Mouse (Mus musculus): ENCODE data around the gene Cst9. TPM values are rescaled to one million over a fixed set of nuclear protein-coding genes. Genes with fewer than 3 reads are reported as not detected.

Cst9 gene
- not detected for polyA plus RNA-seq (2017; shearing (Covaris generic))

DNA sequence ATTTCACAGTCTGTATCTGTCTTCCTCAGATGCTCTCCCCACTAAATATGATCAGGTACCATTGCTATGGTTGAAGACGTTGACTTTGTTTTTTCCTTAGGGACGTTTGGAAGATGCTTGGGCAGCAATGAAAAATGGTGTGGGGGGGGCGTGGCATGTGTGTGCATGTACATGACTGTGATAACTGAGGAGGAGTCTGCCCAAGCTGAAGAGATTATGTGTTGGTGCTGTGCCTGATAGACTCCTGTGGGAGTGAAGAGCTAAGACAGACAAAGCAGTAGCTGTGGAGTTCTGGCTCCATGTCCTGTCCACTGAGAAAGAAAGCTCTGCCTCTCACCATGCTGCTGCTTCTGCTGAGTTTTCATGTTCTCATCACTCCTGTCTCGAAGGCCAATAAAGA is at the start of gene Cst9:
Gene Cst9, plus strand, starts transcription at position 236 of the 400 bp plus-strand sequence.

DNA sequence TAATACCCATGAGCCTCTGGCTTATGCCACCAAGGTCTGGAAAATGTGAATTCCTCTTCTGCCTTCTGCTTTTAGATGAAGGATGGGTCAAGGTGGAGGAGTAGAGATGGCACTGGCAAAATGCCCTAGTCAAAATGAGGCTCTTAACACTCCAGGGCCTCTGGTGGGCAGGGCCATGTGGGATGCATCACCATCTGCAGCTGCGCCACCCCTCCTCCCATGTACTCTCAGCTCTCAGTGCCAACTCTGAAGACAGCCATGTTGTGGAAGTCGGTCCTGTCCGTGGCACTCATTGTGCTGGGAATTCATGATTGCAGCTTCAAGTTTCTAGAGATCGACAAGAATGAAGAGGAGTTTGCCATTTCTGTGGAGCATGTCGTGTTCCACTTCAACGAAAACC is 45.8 kb upstream of the Cst9 start, which contains the start of gene Cst12:
Gene Cst12, plus strand, starts transcription at position 220 of the 400 bp plus-strand sequence.

GRCm38 (mm10) chr2:148798485-148798884 is 36.5 kb upstream of the Cst9 start, which contains the start of gene Cst8:
Gene Cst8, plus strand, starts transcription at chr2:148798785.

GRCm38 (mm10) chr2:148819909-148820308 is 15.0 kb upstream of the Cst9 start, which contains the start of gene Cst13:
Gene Cst13, plus strand, starts transcription at chr2:148820081.

DNA sequence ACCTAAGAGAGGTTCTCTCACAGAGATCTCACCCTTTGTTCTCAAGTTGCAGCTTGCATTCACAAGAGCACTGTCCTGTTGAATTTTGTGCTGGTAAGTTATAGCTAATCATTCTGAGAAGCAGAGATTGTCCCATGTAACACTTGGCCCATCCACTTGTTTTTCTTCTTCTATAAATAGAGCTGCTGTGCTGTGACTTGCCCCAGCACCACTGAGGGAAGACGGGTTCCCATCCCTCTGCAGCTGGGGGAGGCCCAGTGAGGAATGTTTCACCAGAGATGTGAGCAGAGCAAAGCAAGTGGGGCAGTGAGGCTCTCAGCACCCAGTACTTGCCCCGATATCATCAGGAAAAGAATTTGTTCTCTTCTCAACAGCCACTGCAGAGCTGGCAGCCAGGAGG is 30.0 kb downstream of the Cst9 start, which contains the start of gene 9230104L09Rik:
Gene 9230104L09Rik, minus strand, starts transcription at position 73 of the 400 bp plus-strand sequence.

GRCm38 (mm10) chr2:148875335-148875811 is 40.4 kb downstream of the Cst9 start, which contains the start of gene Cst3:
Gene Cst3, minus strand, starts transcription at chr2:148875692.

Other genes starting within 250 kb of the Cst9 start
- 10 to 100 TPM; 56.5 to 77.7 TPM for gene Nxt1, start 162.5 kb upstream of the Cst9 start, polyA plus RNA-seq (2017; shearing (Covaris generic))
- gene Gzf1, start 154.1 kb upstream of the Cst9 start, polyA plus RNA-seq (2017; shearing (Covaris generic)) = 10 to 100 TPM in 1 of 2 experiments, 1 to 10 TPM in 1; 9.3 to 13.4 TPM
- gene Napb, start 102.7 kb upstream of the Cst9 start, polyA plus RNA-seq (2017; shearing (Covaris generic)) = under 1 TPM in 1 of 2 experiments, not detected in 1; 0.77 TPM
- not detected for gene Cstl1, start 84.8 kb upstream of the Cst9 start, polyA plus RNA-seq (2017; shearing (Covaris generic))
- not detected for gene Cst11, start 63.6 kb upstream of the Cst9 start, polyA plus RNA-seq (2017; shearing (Covaris generic))
- gene 8030411F24Rik, start 53.1 kb upstream of the Cst9 start, polyA plus RNA-seq (2017; shearing (Covaris generic)) = not detected
- gene Cst12, start 45.8 kb upstream of the Cst9 start, polyA plus RNA-seq (2017; shearing (Covaris generic)) = not detected
- gene Cst8, start 36.4 kb upstream of the Cst9 start, polyA plus RNA-seq (2017; shearing (Covaris generic)) = under 1 TPM in 1 of 2 experiments, not detected in 1; 0.31 TPM
- not detected for gene Cst13, start 15.1 kb upstream of the Cst9 start, polyA plus RNA-seq (2017; shearing (Covaris generic))
- gene 9230104L09Rik, start 29.9 kb downstream of the Cst9 start, polyA plus RNA-seq (2017; shearing (Covaris generic)) = not detected
- gene Cst3, start 40.5 kb downstream of the Cst9 start, polyA plus RNA-seq (2017; shearing (Covaris generic)) = 100 to 1,000 TPM; 165 to 173 TPM
- not detected for gene Gm1330, start 168.1 kb downstream of the Cst9 start, polyA plus RNA-seq (2017; shearing (Covaris generic))
- gene Gm10750, start 182.1 kb downstream of the Cst9 start, polyA plus RNA-seq (2017; shearing (Covaris generic)) = not detected